Mouse (Mus musculus) heart, postnatal 0 days (tissue): Measurements from ENCODE around the gene Ccl17.

Experiments
- CTCF ChIP-seq: IDR thresholded peaks from 2 replicates; pipeline ENCODE4 v1.5.1; 2016; ENCODE audit warnings: antibody characterized with exemption, control low read depth, low read depth
- EP300 ChIP-seq: IDR thresholded peaks from 2 replicates; pipeline ENCODE4 v1.6.1; 2016; ENCODE audit warnings: antibody characterized with exemption, low read depth

GRCm38 (mm10) chr8:94810153-94810552 lies at the start of gene Ccl17:
- TF ChIP-seq EP300 (no peak), CTCF (no peak)
